Mouse (Mus musculus): ENCODE data around the gene Pogz.

DNA sequence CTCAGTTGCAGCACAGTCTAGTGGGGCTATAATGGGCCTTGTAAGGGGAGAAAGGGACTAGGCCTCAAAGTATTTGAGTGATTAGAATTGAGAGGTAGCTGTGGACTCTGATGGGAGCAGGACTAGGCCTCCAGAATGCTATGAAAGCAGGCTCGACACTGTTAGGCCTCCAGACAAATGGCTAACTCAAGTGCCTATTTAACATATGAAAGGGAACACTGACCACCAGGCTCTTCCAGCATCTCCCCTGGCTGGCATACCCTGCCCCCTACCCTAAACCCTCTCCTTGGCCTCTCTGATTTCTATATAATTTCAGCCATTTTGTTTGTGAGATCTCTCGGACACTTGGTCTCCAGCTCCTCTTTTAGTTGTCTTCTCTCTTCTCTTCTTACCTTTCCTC is 43.0 kb upstream of the Pogz start:
- TF ChIP-seq POLR2A (IDR thresholded peaks at IDR 0.05; ENCODE audit: borderline replicate concordance, control insufficient read depth, low read depth, low read length) (no peak), CTCF (IDR thresholded peaks at IDR 0.05; ENCODE audit: control insufficient read depth, insufficient read depth, low read length) (no peak)
